Mouse (Mus musculus): ENCODE measurements around the gene Mef2b. TPM values are rescaled to one million over a fixed set of nuclear protein-coding genes. Genes with fewer than 3 reads are reported as not detected.
A peak's percentile ranks its signal among the peaks of the same experiment; 100 is the strongest.

The Mef2b gene
- polyA plus RNA-seq, 1 experiment from 2014 or later, result 0.83 TPM

DNA sequence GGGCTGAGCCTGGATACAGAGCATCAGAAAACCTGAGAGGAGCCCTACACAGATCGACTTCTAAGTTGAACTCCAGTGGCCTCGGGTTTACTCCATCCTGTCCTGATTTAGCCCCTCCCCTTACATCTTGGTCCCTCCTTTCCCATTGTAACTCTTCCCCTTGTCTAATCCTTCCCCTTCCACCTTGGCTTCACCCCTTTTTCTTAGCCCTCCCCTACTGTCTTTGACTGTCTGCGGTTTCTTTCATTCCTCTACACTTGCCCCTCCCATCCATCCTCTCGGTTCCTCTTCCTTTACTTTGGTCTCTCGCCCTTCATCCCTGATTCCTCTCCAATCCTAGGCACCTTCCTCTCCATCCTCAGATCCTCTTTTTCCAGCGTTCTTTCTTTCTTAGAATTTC lies 25.0 kb upstream of the Mef2b start:
- Histone ChIP-seq H3K4me3 (replicated peaks; ENCODE audit: low read length) (no peak overlapping the region), H3K9me3 (ENCODE audit: control insufficient read depth, low read length) (no peaks in the 10 kb centered on the region), H3K4me2 (replicated peaks) (no peak overlapping the region), H3K9ac (no peak overlapping the region), H3K27me3 (ENCODE audit: control insufficient read depth, insufficient read depth, low read length) (no peaks in the 10 kb centered on the region; the same call in 1 of the 2 replicates), H3K27ac (no peak overlapping the region), H3K36me3 (replicated peaks; ENCODE audit: control insufficient read depth, insufficient read depth) (peaks cover 67% of the 10 kb centered on the region), H3K4me1 (replicated peaks; ENCODE audit: control insufficient read depth, insufficient read depth, low read length) (peaks cover 13% of the 10 kb centered on the region)
- DNase-seq (ENCODE audit: low spot score) (no peak), ATAC-seq (ENCODE audit: low FRiP score) (no peak)
- WGBS, result 32% methylated on average over 6 of the region's 6 CpGs

DNA sequence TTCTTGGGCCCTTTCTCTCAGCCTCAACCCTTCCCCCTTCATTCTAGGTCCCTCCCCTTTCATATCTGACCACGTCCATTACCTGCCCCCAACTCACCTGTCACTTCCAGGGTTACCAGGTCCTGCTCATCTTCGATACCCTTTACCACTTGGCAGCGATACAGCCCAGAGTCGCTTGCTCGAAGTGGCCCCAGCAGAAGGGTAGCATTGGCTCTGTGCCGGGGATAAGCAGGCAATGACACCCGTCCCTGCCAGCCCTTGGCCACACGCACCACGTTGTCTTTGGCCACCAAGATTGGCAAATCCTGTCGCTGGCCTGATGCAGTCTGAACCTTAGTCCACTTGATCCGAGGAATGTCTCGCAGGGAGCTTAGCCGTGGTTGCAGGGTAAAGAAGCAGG lies 24.6 kb upstream of the Mef2b start:
- WGBS, result 77% methylated on average over 13 of the region's 13 CpGs
- H3K36me3 ChIP-seq (replicated peaks; ENCODE audit: control insufficient read depth, insufficient read depth), result peaks cover 63% of the 10 kb centered on the region
- ATAC-seq (ENCODE audit: low FRiP score) (no peak), DNase-seq (ENCODE audit: low spot score) (no peak)
- no peaks in the 10 kb centered on the region for H3K9me3 ChIP-seq (ENCODE audit: control insufficient read depth, low read length)
- no peak overlapping the region for H3K9ac ChIP-seq
- no peaks in the 10 kb centered on the region; the same call in 1 of the 2 replicates for H3K27me3 ChIP-seq (ENCODE audit: control insufficient read depth, insufficient read depth, low read length)
- no peak overlapping the region for H3K4me2 ChIP-seq (replicated peaks)
- peaks cover 13% of the 10 kb centered on the region for H3K4me1 ChIP-seq (replicated peaks; ENCODE audit: control insufficient read depth, insufficient read depth, low read length)
- H3K4me3 ChIP-seq (replicated peaks; ENCODE audit: low read length), result no peak overlapping the region
- no peak overlapping the region for H3K27ac ChIP-seq

DNA sequence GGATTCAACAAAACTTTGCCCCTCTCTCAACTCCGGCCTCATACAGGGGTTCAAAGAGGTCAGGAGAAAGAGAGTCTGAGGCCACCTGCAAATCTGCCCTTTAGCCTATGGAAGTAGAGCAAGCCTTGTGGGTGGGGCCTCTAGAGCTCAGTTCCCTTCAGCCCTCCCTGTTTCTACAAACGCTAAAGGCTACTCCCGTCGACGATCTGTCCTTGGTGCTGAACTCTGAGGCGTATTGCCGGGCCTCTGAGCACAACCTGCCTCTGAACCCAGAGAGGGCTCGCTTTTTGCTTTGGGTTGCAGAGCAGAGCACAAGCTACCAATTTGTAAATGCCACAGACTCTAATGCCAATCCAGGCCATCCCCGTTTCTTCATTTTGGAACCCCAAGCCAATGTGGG lies 21.9 kb upstream of the Mef2b start:
- no peak for ATAC-seq (ENCODE audit: low FRiP score)
- Histone ChIP-seq H3K27me3 (ENCODE audit: control insufficient read depth, insufficient read depth, low read length) (no peaks in the 10 kb centered on the region; the same call in 1 of the 2 replicates), H3K4me2 (replicated peaks) (peak overlapping the region; percentile 87), H3K9ac (peak overlapping the region; percentile 86; the same call in 1 of the 2 replicates), H3K4me3 (replicated peaks; ENCODE audit: low read length) (no peak overlapping the region; the same call in 1 of the 2 replicates), H3K27ac (no peak overlapping the region), H3K36me3 (replicated peaks; ENCODE audit: control insufficient read depth, insufficient read depth) (peaks cover 36% of the 10 kb centered on the region), H3K4me1 (replicated peaks; ENCODE audit: control insufficient read depth, insufficient read depth, low read length) (peaks cover 13% of the 10 kb centered on the region), H3K9me3 (ENCODE audit: control insufficient read depth, low read length) (no peaks in the 10 kb centered on the region)
- peak; percentile 40 for DNase-seq (ENCODE audit: low spot score)
- 9% methylated on average over 9 of the region's 9 CpGs for WGBS

DNA sequence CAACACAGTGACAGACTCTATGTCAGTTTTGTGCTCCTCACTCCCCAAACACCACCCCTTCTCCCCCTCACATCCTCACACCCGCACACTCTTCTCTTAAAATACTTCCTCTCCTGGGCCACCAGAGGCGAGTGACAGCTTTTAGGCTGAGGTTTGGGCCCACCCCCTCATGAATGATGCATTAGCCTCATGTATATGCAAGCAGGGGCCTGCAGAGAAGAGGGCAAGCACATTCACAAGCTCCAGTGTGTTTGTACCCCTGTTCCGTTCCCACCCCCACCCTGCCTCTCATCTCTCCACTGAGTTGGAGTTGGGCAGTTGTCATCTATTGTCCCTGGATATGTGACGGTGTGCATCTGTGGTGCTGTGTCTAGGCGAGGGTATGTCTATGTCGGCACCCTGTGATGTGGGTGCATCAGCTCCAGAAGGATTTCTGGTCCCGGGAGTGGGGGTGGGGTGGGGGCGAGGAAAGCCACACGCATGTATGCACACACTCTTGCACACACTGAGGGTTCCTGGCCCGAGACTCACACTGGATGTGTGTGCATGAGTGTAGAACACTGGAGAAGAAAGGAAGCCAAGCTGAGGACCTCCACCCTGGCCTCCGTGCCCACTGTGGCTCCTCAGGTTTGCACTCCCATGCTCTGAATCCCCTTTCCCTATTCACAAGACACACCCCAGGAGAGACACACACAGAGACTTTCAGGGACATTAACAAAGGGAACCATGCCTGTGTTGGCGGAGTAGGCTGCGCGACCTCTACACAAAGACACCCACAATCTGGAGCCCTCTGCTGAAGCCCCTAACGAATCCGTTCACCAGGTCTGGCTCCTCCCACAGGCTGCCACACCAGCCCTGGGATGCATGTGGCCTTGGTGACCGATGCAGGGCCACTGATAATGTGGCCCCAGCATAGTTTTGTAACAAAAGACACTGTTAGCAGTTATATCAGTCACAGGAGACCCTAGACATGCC lies 20.5 kb upstream of the Mef2b start:
- ATAC-seq (ENCODE audit: low FRiP score) (peak; percentile 83), DNase-seq (ENCODE audit: low spot score) (peak; percentile 73)
- Histone ChIP-seq H3K27me3 (ENCODE audit: control insufficient read depth, insufficient read depth, low read length) (no peaks in the 10 kb centered on the region; the same call in 1 of the 2 replicates), H3K9me3 (ENCODE audit: control insufficient read depth, low read length) (no peaks in the 10 kb centered on the region), H3K9ac (peak overlapping the region; percentile 86), H3K36me3 (replicated peaks; ENCODE audit: control insufficient read depth, insufficient read depth) (peaks cover 23% of the 10 kb centered on the region), H3K4me1 (replicated peaks; ENCODE audit: control insufficient read depth, insufficient read depth, low read length) (peaks cover 13% of the 10 kb centered on the region), H3K4me3 (replicated peaks; ENCODE audit: low read length) (peak overlapping the region; percentile 71), H3K27ac (peak overlapping the region; percentile 96), H3K4me2 (replicated peaks) (peak overlapping the region; percentile 87)
- whole genome bisulfite sequencing, result 3% methylated on average over 17 of the region's 17 CpGs

DNA sequence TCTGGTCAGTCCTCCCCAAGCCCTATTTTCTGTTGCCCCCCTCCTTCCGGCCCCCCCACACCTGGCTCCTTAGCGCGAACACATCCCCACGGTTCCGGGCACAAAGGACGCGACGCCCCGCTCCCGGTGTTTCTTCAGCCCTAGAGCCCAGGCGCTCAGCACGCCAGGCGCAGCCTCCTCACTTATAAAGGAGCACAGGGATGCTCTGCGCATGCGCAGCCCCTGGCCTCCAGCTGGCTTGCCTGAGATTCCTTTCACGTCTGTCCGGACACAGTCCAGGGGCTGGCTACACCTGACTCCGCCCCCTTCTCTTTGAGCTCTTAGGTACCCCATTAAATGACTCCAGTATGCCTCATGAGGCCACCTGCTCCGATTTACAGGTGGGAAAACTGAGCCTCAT lies 18.8 kb upstream of the Mef2b start, which contains the start of gene Ncan:
Ncan (minus strand) TSS at position 207 of the 400 bp plus-strand sequence.
- WGBS, result 1% methylated on average over 19 of the region's 19 CpGs
- H3K27ac ChIP-seq, result peak within 1 kb of the TSS; percentile 96
- peak within 1 kb of the TSS; percentile 87 for H3K4me2 ChIP-seq (replicated peaks)
- H3K27me3 ChIP-seq (ENCODE audit: control insufficient read depth, insufficient read depth, low read length), result no peaks in the 10 kb centered on the region
- H3K9ac ChIP-seq, result peak within 1 kb of the TSS; percentile 86
- no peaks in the 10 kb centered on the region for H3K9me3 ChIP-seq (ENCODE audit: control insufficient read depth, low read length)
- ATAC-seq (ENCODE audit: low FRiP score), result peak; percentile 81
- peak within 1 kb of the TSS; percentile 71 for H3K4me3 ChIP-seq (replicated peaks; ENCODE audit: low read length)
- peak; percentile 96 for DNase-seq (ENCODE audit: low spot score)
- peaks cover 6% of the 10 kb centered on the region for H3K36me3 ChIP-seq (replicated peaks; ENCODE audit: control insufficient read depth, insufficient read depth)
- peaks cover 13% of the 10 kb centered on the region for H3K4me1 ChIP-seq (replicated peaks; ENCODE audit: control insufficient read depth, insufficient read depth, low read length)

DNA sequence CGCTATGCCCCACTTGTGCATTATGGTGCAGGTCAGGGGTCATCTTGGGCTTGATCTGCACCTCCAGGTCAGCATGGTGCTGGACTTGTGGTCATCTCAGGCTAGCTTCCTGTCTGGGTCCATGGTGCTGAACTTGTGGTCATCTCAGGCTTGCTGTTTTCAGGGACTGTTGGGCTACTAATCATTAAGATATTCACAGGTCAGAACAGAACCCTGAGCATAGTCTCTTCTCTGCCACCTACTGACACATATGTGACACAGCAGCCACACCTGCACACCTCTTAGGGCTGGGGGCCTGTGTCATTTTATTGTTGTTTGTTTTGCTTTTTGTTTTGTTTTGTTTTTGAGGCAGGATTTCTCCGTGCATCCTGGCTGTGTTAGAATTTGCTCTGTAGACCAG lies 16.6 kb upstream of the Mef2b start:
- no peak overlapping the region for H3K4me3 ChIP-seq (replicated peaks; ENCODE audit: low read length)
- ATAC-seq (ENCODE audit: low FRiP score) (no peak), DNase-seq (ENCODE audit: low spot score) (no peak)
- no peaks in the 10 kb centered on the region for H3K9me3 ChIP-seq (ENCODE audit: control insufficient read depth, low read length)
- no peak overlapping the region for H3K27ac ChIP-seq
- no peaks in the 10 kb centered on the region for H3K27me3 ChIP-seq (ENCODE audit: control insufficient read depth, insufficient read depth, low read length)
- H3K36me3 ChIP-seq (replicated peaks; ENCODE audit: control insufficient read depth, insufficient read depth), result no peaks in the 10 kb centered on the region
- H3K4me1 ChIP-seq (replicated peaks; ENCODE audit: control insufficient read depth, insufficient read depth, low read length), result peaks cover 7% of the 10 kb centered on the region
- no peak overlapping the region for H3K4me2 ChIP-seq (replicated peaks)
- no peak overlapping the region for H3K9ac ChIP-seq
- WGBS, result 62% methylated on average over 2 of the region's 2 CpGs

DNA sequence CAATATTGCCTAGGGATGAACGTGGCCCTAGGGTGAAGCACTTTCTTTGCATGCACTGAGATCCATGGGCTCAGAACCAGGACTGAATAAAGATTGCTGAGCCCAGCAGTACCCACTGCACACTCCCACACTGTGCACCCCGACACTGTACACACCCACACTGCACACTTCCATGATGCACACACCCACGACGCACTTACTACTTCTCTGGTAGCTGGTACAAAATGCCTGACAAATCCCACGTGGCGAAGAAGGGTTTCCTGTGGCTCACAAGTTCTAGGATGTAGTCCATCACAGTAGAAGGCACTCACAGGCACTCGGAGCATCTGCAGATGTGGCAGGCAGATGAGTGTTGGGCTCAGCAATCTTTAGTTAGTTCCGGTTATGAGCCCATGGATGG lies 14.5 kb upstream of the Mef2b start:
- no peak overlapping the region for H3K27ac ChIP-seq

DNA sequence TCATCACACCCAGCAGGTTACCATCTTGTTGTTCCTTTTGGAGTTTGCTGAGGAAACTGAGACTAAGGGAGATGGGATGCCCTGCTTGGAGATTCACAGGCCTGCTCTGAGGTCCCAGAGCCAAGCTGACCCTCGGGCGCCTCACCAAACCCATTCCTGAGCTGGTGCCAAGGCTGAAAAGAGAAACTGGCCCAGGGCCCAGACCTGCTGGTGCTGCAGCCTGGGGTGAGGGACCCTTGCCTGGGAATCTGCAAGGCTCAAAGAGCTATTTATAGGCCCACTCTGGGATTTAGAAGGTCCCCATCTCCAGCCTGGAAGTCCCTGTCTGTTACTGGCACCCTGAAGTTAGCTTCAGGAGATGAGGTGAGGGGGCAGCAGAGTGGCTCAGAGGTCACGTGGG lies 11.1 kb upstream of the Mef2b start:
- no peaks in the 10 kb centered on the region for H3K27me3 ChIP-seq (ENCODE audit: control insufficient read depth, insufficient read depth, low read length)
- no peaks in the 10 kb centered on the region for H3K9me3 ChIP-seq (ENCODE audit: control insufficient read depth, low read length)
- peak overlapping the region; percentile 74 for H3K27ac ChIP-seq
- H3K9ac ChIP-seq, result no peak overlapping the region
- DNase-seq (ENCODE audit: low spot score) (no peak), ATAC-seq (ENCODE audit: low FRiP score) (no peak)
- H3K36me3 ChIP-seq (replicated peaks; ENCODE audit: control insufficient read depth, insufficient read depth), result peaks cover 6% of the 10 kb centered on the region
- 66% methylated on average over 3 of the region's 3 CpGs for WGBS
- H3K4me2 ChIP-seq (replicated peaks), result no peak overlapping the region
- H3K4me3 ChIP-seq (replicated peaks; ENCODE audit: low read length), result no peak overlapping the region
- peaks cover 13% of the 10 kb centered on the region; the same call in 1 of the 2 replicates for H3K4me1 ChIP-seq (replicated peaks; ENCODE audit: control insufficient read depth, insufficient read depth, low read length)

More for the DNA sequence above, 14.5 kb upstream of the Mef2b start:
- no peaks in the 10 kb centered on the region for H3K36me3 ChIP-seq (replicated peaks; ENCODE audit: control insufficient read depth, insufficient read depth)
- no peaks in the 10 kb centered on the region for H3K27me3 ChIP-seq (ENCODE audit: control insufficient read depth, insufficient read depth, low read length)
- no peak overlapping the region for H3K4me2 ChIP-seq (replicated peaks)
- no peak overlapping the region for H3K4me3 ChIP-seq (replicated peaks; ENCODE audit: low read length)
- H3K9ac ChIP-seq, result no peak overlapping the region
- no peaks in the 10 kb centered on the region for H3K9me3 ChIP-seq (ENCODE audit: control insufficient read depth, low read length)
- DNase-seq (ENCODE audit: low spot score) (no peak), ATAC-seq (ENCODE audit: low FRiP score) (no peak)
- 0 out of 2 replicates have a peak, but pooled peaks cover 5% of the 10 kb centered on the region for H3K4me1 ChIP-seq (replicated peaks; ENCODE audit: control insufficient read depth, insufficient read depth, low read length)
- 63% methylated on average over 8 of the region's 8 CpGs for WGBS

DNA sequence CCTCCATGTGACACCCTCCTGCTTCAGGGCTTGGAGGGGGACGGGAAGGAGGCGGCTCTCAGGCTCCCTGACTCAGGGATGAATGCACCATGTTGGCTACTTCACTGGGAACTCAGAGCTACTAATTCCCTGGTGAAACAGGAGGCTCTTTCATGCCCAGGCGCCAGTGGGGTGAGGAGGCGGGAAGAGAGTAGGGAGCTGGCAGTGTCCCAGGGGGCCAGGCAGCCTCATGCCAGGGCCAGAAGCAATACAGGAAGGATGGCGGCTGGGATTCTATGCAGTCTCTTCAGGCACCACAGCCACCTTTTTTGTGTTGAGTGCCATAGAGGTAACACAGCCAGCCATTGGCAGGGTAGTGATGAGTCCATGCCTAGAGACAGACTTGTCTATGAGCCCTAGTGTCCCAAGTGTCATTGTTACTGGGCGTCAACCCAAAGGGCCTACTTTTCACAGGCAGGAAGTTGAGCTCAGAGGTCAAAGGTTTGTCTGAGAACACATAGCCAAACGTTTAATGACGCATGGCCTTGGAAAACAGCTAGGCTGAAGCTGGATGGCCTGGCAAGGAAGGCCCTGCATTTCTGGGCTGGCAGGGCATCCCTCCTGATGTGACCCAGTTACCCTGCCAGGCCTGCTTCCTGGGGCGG lies 10.1 kb upstream of the Mef2b start:
- Histone ChIP-seq H3K27me3 (ENCODE audit: control insufficient read depth, insufficient read depth, low read length) (no peaks in the 10 kb centered on the region), H3K36me3 (replicated peaks; ENCODE audit: control insufficient read depth, insufficient read depth) (peaks cover 16% of the 10 kb centered on the region), H3K4me1 (replicated peaks; ENCODE audit: control insufficient read depth, insufficient read depth, low read length) (peaks cover 13% of the 10 kb centered on the region; the same call in 1 of the 2 replicates), H3K4me2 (replicated peaks) (no peak overlapping the region), H3K4me3 (replicated peaks; ENCODE audit: low read length) (no peak overlapping the region), H3K27ac (peak overlapping the region; percentile 74), H3K9me3 (ENCODE audit: control insufficient read depth, low read length) (no peaks in the 10 kb centered on the region), H3K9ac (no peak overlapping the region)
- no peak for DNase-seq (ENCODE audit: low spot score)
- peak; percentile 68 for ATAC-seq (ENCODE audit: low FRiP score)
- WGBS, result 61% methylated on average over 9 of the region's 9 CpGs

Data from hindbrain, embryonic 14.5 days (tissue).